Mouse (Mus musculus) adrenal gland, adult (tissue): ENCODE results near the gene Irf2.
"Not testable (repeated sequence)": the region's sequence is repeated elsewhere in the genome, so short reads cannot be mapped to it uniquely, and the experiment has no call there.

ENCODE experiments used
- DNase-seq, 2 experiments: peaks; one replicate each; pipeline ENCODE4 v3.0.0; 2022 to 2023; ENCODE audit warnings: low spot score in 1 of 2; ENCODE audit not compliant: inconsistent age in 2 of 2

The Irf2 gene

GRCm38 (mm10) chr8:46722536-46722935, 17.0 kb upstream of the Irf2 start:
- no peak for DNase-seq

- DNase-seq: no peak
Measured at GRCm38 (mm10) chr8:46726383-46726782, 13.1 kb upstream of the Irf2 start.

- DNase-seq: not testable (repeated sequence)
Measured at GRCm38 (mm10) chr8:46729671-46730070, 9.9 kb upstream of the Irf2 start.

- no peak for DNase-seq
Measured at GRCm38 (mm10) chr8:46732381-46732915, 7.1 kb upstream of the Irf2 start.

GRCm38 (mm10) chr8:46733603-46734002, 5.9 kb upstream of the Irf2 start:
- DNase-seq: no peak

- peak in 1 of 2 experiments; percentile 36 for DNase-seq
Measured at GRCm38 (mm10) chr8:46735505-46735904, 4.0 kb upstream of the Irf2 start.

GRCm38 (mm10) chr8:46736260-46736659, 3.3 kb upstream of the Irf2 start:
- peak in 1 of 2 experiments; percentile 24 for DNase-seq

GRCm38 (mm10) chr8:46737421-46737820, 2.1 kb upstream of the Irf2 start:
- no peak for DNase-seq

- DNase-seq: peak in 1 of 2 experiments; percentile 72
Measured at GRCm38 (mm10) chr8:46737907-46738306, 1.6 kb upstream of the Irf2 start.

GRCm38 (mm10) chr8:46738601-46739000, 931 bp upstream of the Irf2 start:
- DNase-seq: peak in 1 of 2 experiments; percentile 62

GRCm38 (mm10) chr8:46739956-46740512, 502 bp downstream of the Irf2 start:
- DNase-seq: peak in 1 of 2 experiments; percentile 87

GRCm38 (mm10) chr8:46740513-46741280, 1.2 kb downstream of the Irf2 start:
- peak; percentile 82 to 93 for DNase-seq

- DNase-seq: peak; percentile 77 to 92
Measured at GRCm38 (mm10) chr8:46741281-46741791, 1.8 kb downstream of the Irf2 start.

GRCm38 (mm10) chr8:46741991-46742690, 2.6 kb downstream of the Irf2 start:
- DNase-seq: peak in 1 of 2 experiments; percentile 80

GRCm38 (mm10) chr8:46742691-46743082, 3.2 kb downstream of the Irf2 start:
- peak in 1 of 2 experiments; percentile 49 for DNase-seq

- no peak for DNase-seq
Measured at GRCm38 (mm10) chr8:46745464-46745863, 5.9 kb downstream of the Irf2 start.

GRCm38 (mm10) chr8:46747311-46747980, 7.9 kb downstream of the Irf2 start:
- no peak for DNase-seq

GRCm38 (mm10) chr8:46750000-46750399, 10.5 kb downstream of the Irf2 start:
- DNase-seq: no peak

GRCm38 (mm10) chr8:46750566-46750965, 11.0 kb downstream of the Irf2 start:
- no peak for DNase-seq

GRCm38 (mm10) chr8:46751151-46751550, 11.6 kb downstream of the Irf2 start:
- no peak for DNase-seq

- no peak for DNase-seq
Measured at GRCm38 (mm10) chr8:46752986-46753385, 13.5 kb downstream of the Irf2 start.
